Mouse (Mus musculus) urinary bladder, postnatal 10 days (tissue): ENCODE measurements around the gene Slc39a10.

Source experiments
- DNase-seq: peaks from one replicate; pipeline ENCODE4 v3.0.0; 2022; ENCODE audit warnings: low spot score

Gene Slc39a10

GRCm38 (mm10) chr1:46892752-46893151 is at the start of gene Slc39a10:
TSS of gene Slc39a10 (minus strand) at chr1:46892852.
- no peak for DNase-seq

GRCm38 (mm10) chr1:46939295-46939694 is 46.6 kb upstream of the Slc39a10 start:
- no peak for DNase-seq

DNA sequence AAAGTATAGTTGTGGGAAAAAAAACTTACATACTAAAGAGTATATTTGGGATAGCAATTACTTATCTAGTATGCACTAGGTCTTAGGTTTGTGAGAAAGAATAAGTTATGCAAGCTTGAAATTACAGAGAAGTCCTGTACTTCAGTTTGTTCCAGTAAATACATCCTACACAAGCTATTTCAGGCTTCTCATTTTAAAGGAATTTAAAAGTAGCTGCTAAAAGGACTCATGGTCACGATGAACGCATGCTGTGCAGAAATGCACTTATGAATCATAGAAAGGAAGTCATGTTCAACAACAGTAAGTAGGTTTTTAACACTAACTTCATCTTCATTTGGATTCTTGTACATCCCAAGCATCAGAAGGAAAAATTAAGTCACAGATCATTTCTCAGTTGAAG is 45.0 kb upstream of the Slc39a10 start:
- DNase-seq = no peak

DNA sequence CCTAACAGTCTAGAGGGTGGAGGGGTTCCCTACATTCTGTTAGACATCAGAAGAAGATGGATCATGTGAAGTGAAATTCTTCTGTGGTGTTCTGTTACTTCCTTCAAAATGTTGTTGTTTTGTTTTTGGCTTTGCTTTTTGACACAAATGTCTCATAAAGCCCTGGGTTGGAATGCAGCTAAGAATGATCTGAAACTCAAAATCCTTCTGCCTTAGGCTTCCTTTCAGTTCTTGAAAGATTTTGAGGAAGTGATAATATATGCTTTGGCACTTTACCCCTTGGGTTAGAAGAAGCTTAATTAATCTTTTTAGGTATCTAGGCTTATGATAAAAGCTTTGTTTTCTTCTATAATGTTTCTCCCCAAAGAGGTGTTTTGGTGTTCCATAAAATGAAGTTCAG is 34.5 kb upstream of the Slc39a10 start:
- DNase-seq = no peak

DNA sequence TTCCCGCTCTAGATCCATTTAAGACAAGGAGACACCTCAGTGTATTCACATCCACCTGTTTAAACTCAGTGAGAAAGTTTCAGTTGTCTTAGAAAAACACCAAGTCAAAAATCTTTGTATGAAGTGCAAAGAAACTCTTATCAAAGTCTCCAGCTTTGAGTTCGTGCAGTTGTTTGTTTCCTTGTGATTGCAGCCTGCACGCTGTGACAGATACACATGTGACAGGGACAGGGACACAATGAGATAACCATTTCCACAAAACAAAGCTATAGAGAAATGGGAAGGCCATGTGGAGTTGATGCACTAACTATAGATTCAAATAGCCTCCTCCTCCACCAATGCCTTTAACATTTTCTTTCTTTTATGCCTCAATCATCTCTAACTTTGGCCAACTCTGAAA is 33.6 kb upstream of the Slc39a10 start:
- no peak for DNase-seq

- no peak for DNase-seq
These were observed 32.3 kb upstream of the Slc39a10 start for GRCm38 (mm10) chr1:46924992-46925391.

GRCm38 (mm10) chr1:46922904-46923303 is 30.3 kb upstream of the Slc39a10 start:
- DNase-seq = no peak

DNA sequence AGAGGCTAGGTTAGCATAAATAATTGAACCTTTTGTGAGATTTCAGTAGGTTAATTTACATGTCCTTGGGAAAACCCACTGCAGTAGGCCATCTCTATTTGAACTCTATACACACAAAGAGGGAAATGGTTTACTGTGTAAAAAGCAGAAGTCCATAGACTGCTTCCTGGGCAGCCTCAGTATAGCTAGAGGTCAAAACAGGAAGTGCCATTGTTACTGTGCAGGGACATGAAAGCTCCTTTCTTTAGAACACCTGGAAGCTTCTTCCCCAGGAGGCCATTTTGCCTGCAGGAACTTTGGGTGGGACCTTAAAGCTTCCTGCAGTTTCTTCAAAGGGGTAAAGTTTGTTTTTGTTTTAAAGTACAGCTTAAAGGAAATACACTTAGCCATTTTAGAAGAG is 29.0 kb upstream of the Slc39a10 start:
- DNase-seq = no peak

GRCm38 (mm10) chr1:46916237-46916636 is 23.6 kb upstream of the Slc39a10 start:
- no peak for DNase-seq

- no peak for DNase-seq
These were observed 21.7 kb upstream of the Slc39a10 start for GRCm38 (mm10) chr1:46914349-46914748.

GRCm38 (mm10) chr1:46912506-46913156 is 20.0 kb upstream of the Slc39a10 start:
- DNase-seq = no peak

GRCm38 (mm10) chr1:46910154-46910553 is 17.5 kb upstream of the Slc39a10 start:
- no peak for DNase-seq

DNA sequence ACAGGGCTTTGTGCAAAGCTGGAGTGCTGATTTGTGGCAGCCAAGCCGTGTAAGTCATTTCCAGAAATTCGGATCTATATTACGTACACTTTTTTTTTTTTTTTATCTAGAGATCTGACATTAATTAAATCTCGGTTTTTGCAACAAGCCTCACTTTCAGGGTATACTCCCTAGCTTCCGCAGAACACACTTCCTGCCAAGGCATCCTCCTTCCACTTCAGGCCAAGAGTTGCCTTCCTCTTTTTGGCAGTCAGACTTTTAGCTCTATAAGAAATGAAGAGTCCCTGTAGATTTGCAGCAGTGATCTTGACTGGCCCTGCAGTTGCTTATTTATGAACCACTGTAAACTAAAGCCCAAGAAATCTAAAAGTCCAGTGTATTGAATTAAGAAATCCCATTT is 13.1 kb upstream of the Slc39a10 start:
- DNase-seq = no peak

GRCm38 (mm10) chr1:46902102-46902683 is 9.5 kb upstream of the Slc39a10 start:
- DNase-seq = no peak

DNA sequence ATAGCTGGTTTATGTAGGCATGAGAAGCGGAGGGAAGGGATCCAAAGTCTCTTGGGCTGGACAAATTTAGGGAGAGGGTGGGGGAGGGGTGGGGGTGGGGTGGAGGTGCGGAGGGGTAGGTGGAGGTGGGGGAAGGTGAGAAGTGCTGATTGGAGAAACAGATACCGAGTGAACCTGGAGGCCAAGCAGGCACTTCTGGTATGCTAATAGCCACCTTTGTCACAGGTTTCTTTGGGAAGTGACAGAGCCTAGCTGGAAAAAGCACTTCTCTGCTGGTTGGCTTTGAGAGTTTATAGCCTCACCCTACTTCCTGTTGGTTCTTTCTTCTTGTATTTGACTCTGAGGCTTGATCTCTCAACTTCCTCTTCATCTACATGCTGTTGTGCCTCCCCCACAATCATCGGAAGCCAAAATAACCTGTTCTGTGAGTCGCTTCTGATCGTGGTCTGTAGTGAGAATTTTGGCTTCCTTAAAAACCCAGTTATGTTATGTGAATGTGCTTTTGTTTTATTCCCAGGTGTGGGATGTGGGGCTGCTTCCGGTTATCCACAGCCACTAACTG is 1.7 kb upstream of the Slc39a10 start:
- no peak for DNase-seq

DNA sequence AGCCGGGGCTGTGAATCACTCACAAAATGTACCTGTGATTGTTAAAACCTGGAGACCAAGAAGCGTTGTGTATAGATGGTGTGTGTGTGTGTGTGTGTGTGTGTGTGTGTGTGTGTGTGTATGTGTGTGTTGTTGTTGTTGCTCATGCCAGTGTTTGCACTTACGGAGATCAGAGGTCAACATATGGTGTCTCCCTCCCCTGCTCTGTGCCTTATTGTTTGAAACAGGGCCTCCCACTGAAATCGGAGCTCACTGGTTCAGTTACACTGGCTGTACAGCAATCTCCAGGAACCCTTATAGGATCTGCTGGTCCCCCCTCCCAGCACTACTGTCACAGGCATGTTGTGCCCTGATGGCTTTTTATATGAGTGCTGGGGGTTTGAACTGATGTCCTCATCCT is 3.9 kb downstream of the Slc39a10 start:
- DNase-seq = no peak

DNA sequence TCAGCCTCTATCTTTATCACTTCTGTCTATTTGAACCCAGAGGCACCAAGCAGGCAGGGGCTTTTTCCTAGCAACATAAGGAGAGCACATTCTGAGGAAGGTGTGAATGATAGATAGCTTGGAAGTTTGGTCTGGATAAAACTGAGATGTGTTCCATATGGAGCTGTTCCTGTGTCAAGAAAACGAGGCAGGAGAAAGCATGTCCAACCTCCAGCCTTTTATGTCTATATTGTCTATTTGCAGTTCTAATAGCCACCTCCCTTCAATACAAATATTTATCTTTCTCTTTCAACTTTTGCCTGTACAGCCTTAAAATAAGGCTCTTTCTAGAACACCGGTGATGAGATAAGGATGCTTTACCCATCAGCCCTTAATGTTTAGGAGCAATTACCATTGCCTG is 4.3 kb downstream of the Slc39a10 start:
- DNase-seq = no peak

DNA sequence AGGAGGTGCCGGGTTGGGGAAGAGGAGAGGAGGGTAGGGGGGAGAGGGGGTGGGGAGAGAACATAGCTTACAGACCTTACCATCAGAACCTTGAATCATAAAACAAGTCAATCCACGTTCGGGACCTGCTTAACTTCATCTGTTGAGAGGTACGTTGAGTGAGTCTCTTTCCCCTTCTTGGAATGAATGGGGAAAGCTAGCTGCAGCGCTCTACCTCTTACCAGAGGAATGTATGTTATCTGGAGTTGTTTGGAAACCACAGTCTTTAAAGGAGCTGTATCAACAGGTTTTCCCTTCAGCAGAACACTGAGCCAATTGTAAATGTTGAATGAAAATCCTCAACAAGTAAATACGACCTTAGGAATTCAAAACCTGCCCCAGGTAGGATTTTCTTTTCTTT is 4.7 kb downstream of the Slc39a10 start:
- DNase-seq = no peak

GRCm38 (mm10) chr1:46886091-46886490 is 6.6 kb downstream of the Slc39a10 start:
- DNase-seq = no peak

DNA sequence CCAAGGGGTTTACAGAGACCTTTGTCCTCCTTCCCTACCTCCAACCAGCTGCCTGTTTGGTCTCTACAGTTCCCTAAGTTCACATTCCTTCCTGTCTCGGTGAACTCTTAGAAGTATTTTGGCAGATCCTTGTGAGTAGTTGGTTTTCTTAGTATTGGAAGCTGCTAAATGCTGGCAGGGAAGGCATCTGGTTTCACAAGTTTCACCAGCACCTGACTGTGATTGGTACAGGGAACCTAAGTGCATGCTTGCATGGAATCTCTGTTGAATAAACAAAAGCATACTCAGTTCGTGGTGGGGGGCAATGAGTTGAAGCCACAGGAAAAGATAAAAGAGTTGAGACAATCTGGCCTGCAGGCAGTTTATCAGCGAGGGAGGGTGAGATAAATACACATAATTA is 7.4 kb downstream of the Slc39a10 start:
- no peak for DNase-seq

DNA sequence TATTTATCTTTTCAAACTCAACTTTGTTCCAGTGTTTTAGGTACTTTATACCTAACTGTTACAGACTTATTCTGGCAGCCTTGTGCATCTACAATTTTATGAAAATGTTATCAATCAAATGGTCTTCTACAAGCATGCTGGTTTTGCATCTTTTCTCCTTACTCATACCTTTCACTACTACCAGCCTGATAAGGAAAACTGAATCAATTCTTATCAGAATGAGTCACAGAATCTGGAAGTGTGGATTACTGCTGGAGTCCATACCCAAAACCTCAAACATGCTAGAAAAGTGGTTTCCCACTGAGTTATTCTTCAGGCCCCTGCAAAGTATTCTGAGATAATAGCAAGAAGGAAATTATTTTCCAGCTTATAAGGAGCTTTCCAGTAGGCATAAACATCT is 12.7 kb downstream of the Slc39a10 start:
- no peak for DNase-seq

GRCm38 (mm10) chr1:46873770-46874169 is 18.9 kb downstream of the Slc39a10 start:
- no peak for DNase-seq

DNA sequence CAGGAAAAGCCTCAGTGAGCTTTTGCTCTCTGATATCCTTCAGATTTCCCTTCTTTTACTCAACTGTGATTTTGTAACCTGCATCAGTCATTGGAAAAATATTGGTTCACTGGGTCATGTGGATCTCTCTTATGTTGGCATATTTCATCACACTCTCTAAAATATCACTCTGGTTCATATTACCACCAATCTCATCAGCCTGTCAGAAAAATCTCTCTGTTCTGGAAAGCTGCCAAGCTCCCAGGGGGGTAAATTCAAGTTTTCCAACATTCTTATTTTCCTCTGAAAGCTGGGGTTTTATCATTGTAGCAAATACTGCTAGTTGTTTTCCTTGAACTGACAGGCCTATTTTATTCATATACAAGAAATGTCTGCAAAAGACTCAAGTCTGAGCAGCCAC is 22.9 kb downstream of the Slc39a10 start:
- DNase-seq = no peak
